Mouse (Mus musculus) heart, postnatal 0 days (tissue): ENCODE measurements around the gene Rbms1. TPM values are rescaled to one million over a fixed set of nuclear protein-coding genes. Genes with fewer than 3 reads are reported as not detected.

ENCODE experiments used
- ATAC-seq: fragments of 200-750 bp; cut with Nextera tagmentation; 2 replicates; pipeline ENCODE4 v1.8.0; 2017; ENCODE audit warnings: low read depth, moderate number of reproducible peaks, moderate library complexity; ENCODE audit not compliant: insufficient read depth
- DNase-seq: peaks from one replicate; pipeline ENCODE4 v3.0.0-alpha.2; 2016; ENCODE audit warnings: low spot score
- H3K27ac ChIP-seq: fragments of 300-500 bp; sonication (generic); 2 replicates; pipeline ENCODE4 v1.5.1; 2014; ENCODE audit warnings: low read depth, mild to moderate bottlenecking
- H3K27me3 ChIP-seq: fragments of 300-500 bp; sonication (generic); 2 replicates; pipeline ENCODE4 v1.6.1; 2014; ENCODE audit warnings: low read length, mixed read lengths; ENCODE audit not compliant: control insufficient read depth, insufficient read depth
- H3K36me3 ChIP-seq: fragments of 300-500 bp; sonication (generic); replicated peaks from 2 replicates; pipeline ENCODE4 v1.6.1; 2014; ENCODE audit warnings: low read length, mixed read lengths; ENCODE audit not compliant: control insufficient read depth, insufficient read depth
- H3K4me1 ChIP-seq: fragments of 300-500 bp; sonication (generic); 2 replicates; pipeline ENCODE4 v1.6.1; 2014; ENCODE audit warnings: antibody characterized with exemption; ENCODE audit not compliant: control insufficient read depth, insufficient read depth
- H3K4me2 ChIP-seq: fragments of 300-500 bp; sonication (generic); 2 replicates; pipeline ENCODE4 v1.6.1; 2014; ENCODE audit warnings: low read depth, mild to moderate bottlenecking, low read length, moderate library complexity
- H3K4me3 ChIP-seq: fragments of 300-500 bp; sonication (generic); 2 replicates; pipeline ENCODE4 v1.5.1; 2014; ENCODE audit warnings: low read depth, low read length
- H3K9ac ChIP-seq: fragments of 300-500 bp; sonication (generic); replicated peaks from 2 replicates; pipeline ENCODE4 v1.6.1; 2014; ENCODE audit warnings: low read depth, low read length, mixed read lengths
- H3K9me3 ChIP-seq: fragments of 300-500 bp; sonication (generic); replicated peaks from 2 replicates; pipeline ENCODE4 v1.6.1; 2016; ENCODE audit warnings: low read length; ENCODE audit not compliant: control insufficient read depth
- CTCF ChIP-seq: IDR thresholded peaks from 2 replicates; pipeline ENCODE4 v1.5.1; 2016; ENCODE audit warnings: antibody characterized with exemption, control low read depth, low read depth
- EP300 ChIP-seq: IDR thresholded peaks from 2 replicates; pipeline ENCODE4 v1.6.1; 2016; ENCODE audit warnings: antibody characterized with exemption, low read depth
- WGBS: fragments of 180-500 bp; shearing (Covaris S2); extraction: QIAGEN DNeasy Blood & Tissue Kit; methylation state at CpG from one replicate; pipeline ENCODE4 v1.1.7; 2014; 5-methylcytosine and 5-hydroxymethylcytosine counted together
- polyA plus RNA-seq: library from polyadenylated mRNA; unstranded; fragments of >200 nt; fragmentation: Nextera tagmentation; extraction: Ambion mirVana; gene quantifications from 2 replicates; pipeline ENCODE4 v1.2.1, GENCODE M21; 2015
- total RNA-seq: library from RNA; depleted of rRNA; stranded (reverse); fragments of >200 nt; gene quantifications from 2 replicates; pipeline ENCODE4 v1.2.3, GENCODE M21; 2014; ENCODE audit warnings: low replicate concordance

Rbms1 gene
- total and polyA plus RNA-seq, 2 experiments from 2014 or later: 52.8 to 56.2 TPM

- 79% methylated on average over 3 of the region's 3 CpGs for WGBS
- ATAC-seq (no peak), DNase-seq (no peak)
- TF ChIP-seq CTCF: no peak
- no peak for TF ChIP-seq EP300
- no peaks in the 10 kb centered on the region for H3K27me3 ChIP-seq
- H3K4me2 ChIP-seq: peak overlapping the region; percentile 47; the same call in 1 of the 2 replicates
- peaks cover 10% of the 10 kb centered on the region; the same call in 1 of the 2 replicates for H3K4me1 ChIP-seq
- peak overlapping the region; percentile 80 for H3K27ac ChIP-seq
- no peak overlapping the region for H3K4me3 ChIP-seq
- H3K9ac ChIP-seq: no peak overlapping the region
- H3K36me3 ChIP-seq: no peaks in the 10 kb centered on the region
- no peaks in the 10 kb centered on the region for H3K9me3 ChIP-seq
Measured at GRCm38 (mm10) chr2:60722967-60723366, 240.0 kb downstream of the Rbms1 start.

DNA sequence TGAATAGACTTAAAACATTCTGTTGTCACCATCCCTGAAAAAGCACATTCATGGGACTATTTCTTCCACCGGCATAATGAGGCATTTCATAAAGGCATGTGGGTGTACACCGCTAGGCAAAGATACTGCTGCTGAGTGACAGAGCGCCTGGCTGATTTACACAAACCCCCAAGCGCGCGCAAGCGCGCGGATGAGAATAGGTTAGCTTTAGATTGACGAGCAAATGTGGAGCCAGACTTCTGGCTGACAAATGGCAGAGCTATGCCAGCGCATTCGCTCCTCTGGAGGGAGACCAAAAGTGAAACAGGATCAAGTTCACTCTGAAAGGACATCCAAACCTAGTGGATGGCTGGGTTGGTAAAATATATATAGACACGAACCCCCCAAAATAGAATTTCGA, 240.5 kb downstream of the Rbms1 start, which contains the start of gene Itgb6:
Gene Itgb6, minus strand, starts transcription at position 130 of the 400 bp plus-strand sequence.
- Histone ChIP-seq H3K36me3 (no peaks in the 10 kb centered on the region), H3K9me3 (no peaks in the 10 kb centered on the region), H3K4me3 (peak within 1 kb of the TSS; percentile 10; the same call in 1 of the 2 replicates), H3K4me2 (peak within 1 kb of the TSS; percentile 47), H3K27me3 (no peaks in the 10 kb centered on the region), H3K4me1 (peaks cover 10% of the 10 kb centered on the region; the same call in 1 of the 2 replicates), H3K9ac (peak within 1 kb of the TSS; percentile 4; the same call in 1 of the 2 replicates), H3K27ac (peak within 1 kb of the TSS; percentile 93)
- no peak for TF ChIP-seq CTCF
- TF ChIP-seq EP300: no peak
- ATAC-seq (peak; percentile 28; the same call in 1 of the 2 replicates), DNase-seq (peak; percentile 59)
- WGBS: 41% methylated on average over 14 of the region's 14 CpGs

GRCm38 (mm10) chr2:60720906-60721305, 242.1 kb downstream of the Rbms1 start:
- Histone ChIP-seq H3K9ac (no peak overlapping the region), H3K27me3 (no peaks in the 10 kb centered on the region), H3K4me2 (0 out of 2 replicates have a peak overlapping the region, but pooled peaks have one; percentile 8), H3K27ac (peak overlapping the region; percentile 93), H3K4me3 (no peak overlapping the region), H3K9me3 (no peaks in the 10 kb centered on the region), H3K4me1 (peaks cover 10% of the 10 kb centered on the region; the same call in 1 of the 2 replicates), H3K36me3 (no peaks in the 10 kb centered on the region)
- peak; percentile 47; the same call in 1 of the 2 replicates for ATAC-seq
- no peak for TF ChIP-seq EP300
- TF ChIP-seq CTCF: peak; percentile 77
- peak; percentile 71 for DNase-seq
- WGBS: 23% methylated on average over 5 of the region's 5 CpGs

- Histone ChIP-seq H3K27ac (peak overlapping the region; percentile 93), H3K4me3 (no peak overlapping the region), H3K9ac (no peak overlapping the region), H3K4me1 (peaks cover 10% of the 10 kb centered on the region; the same call in 1 of the 2 replicates), H3K9me3 (no peaks in the 10 kb centered on the region), H3K4me2 (0 out of 2 replicates have a peak overlapping the region, but pooled peaks have one; percentile 8), H3K27me3 (no peaks in the 10 kb centered on the region), H3K36me3 (no peaks in the 10 kb centered on the region)
- DNase-seq (peak; percentile 93), ATAC-seq (peak; percentile 97)
- WGBS: 30% methylated on average over 8 of the region's 8 CpGs
- TF ChIP-seq EP300 (peak; percentile 45; the same call in 1 of the 2 replicates), CTCF (no peak)
Measured at GRCm38 (mm10) chr2:60720205-60720604, 242.8 kb downstream of the Rbms1 start.

DNA sequence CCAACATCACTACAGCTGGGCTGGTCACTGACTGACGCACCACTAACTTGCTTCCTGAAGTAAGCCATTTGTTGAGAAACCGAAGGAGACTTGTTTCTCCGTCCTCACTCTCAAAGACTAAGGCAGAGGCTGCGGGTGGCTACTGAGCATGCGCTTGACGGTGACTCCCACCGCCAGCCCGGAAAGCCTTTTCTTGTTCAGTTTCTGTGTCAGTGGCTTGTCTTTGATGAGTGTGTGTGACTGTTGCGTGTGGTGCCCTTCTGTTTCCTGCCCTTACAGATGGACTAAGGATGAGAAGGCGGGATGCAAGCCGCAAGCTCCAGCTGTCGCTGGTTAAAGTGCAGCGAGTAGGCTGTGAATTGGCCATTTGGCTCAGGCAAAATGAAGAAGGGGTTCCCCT, 245.6 kb downstream of the Rbms1 start:
- Histone ChIP-seq H3K9me3 (no peaks in the 10 kb centered on the region), H3K4me3 (peak overlapping the region; percentile 20; the same call in 1 of the 2 replicates), H3K9ac (no peak overlapping the region), H3K27me3 (no peaks in the 10 kb centered on the region), H3K4me2 (peak overlapping the region; percentile 38; the same call in 1 of the 2 replicates), H3K27ac (no peak overlapping the region), H3K4me1 (peaks cover 10% of the 10 kb centered on the region; the same call in 1 of the 2 replicates), H3K36me3 (no peaks in the 10 kb centered on the region)
- TF ChIP-seq CTCF (no peak), EP300 (no peak)
- 57% methylated on average over 13 of the region's 13 CpGs for WGBS
- no peak for ATAC-seq
- DNase-seq: no peak
